Mouse (Mus musculus) thymus, postnatal 14 days (tissue): ENCODE data around the gene Mmd2.

Experiments used
- DNase-seq: peaks from one replicate; pipeline ENCODE4 v3.0.0; 2021

Mmd2 gene

GRCm38 (mm10) chr5:142604379-142604778 lies 4.2 kb downstream of the Mmd2 start:
- no peak for DNase-seq

GRCm38 (mm10) chr5:142597648-142598390 lies 10.8 kb downstream of the Mmd2 start:
- DNase-seq = no peak

GRCm38 (mm10) chr5:142596723-142597122 lies 11.9 kb downstream of the Mmd2 start:
- no peak for DNase-seq

- no peak for DNase-seq
These were observed 12.9 kb downstream of the Mmd2 start for GRCm38 (mm10) chr5:142595698-142596097.

GRCm38 (mm10) chr5:142590953-142591616 lies 17.5 kb downstream of the Mmd2 start:
- DNase-seq = no peak

GRCm38 (mm10) chr5:142583616-142584126 lies 24.9 kb downstream of the Mmd2 start:
- DNase-seq = no peak

- DNase-seq = peak; percentile 51
These were observed 27.1 kb downstream of the Mmd2 start for GRCm38 (mm10) chr5:142581517-142581916.

- DNase-seq = no peak
These were observed 30.4 kb downstream of the Mmd2 start for GRCm38 (mm10) chr5:142578192-142578591.

- DNase-seq = no peak
These were observed 31.8 kb downstream of the Mmd2 start for GRCm38 (mm10) chr5:142576832-142577231.

GRCm38 (mm10) chr5:142574323-142575057 lies 34.1 kb downstream of the Mmd2 start:
- DNase-seq = no peak

- DNase-seq = no peak
These were observed 44.0 kb downstream of the Mmd2 start for GRCm38 (mm10) chr5:142564606-142565005.

- no peak for DNase-seq
These were observed 48.3 kb downstream of the Mmd2 start for GRCm38 (mm10) chr5:142560261-142560660.

GRCm38 (mm10) chr5:142557397-142558067 lies 51.1 kb downstream of the Mmd2 start:
- peak; percentile 63 for DNase-seq

- no peak for DNase-seq
These were observed 51.9 kb downstream of the Mmd2 start for GRCm38 (mm10) chr5:142556721-142557120.

- DNase-seq = no peak
These were observed 52.7 kb downstream of the Mmd2 start for GRCm38 (mm10) chr5:142555866-142556265.

GRCm38 (mm10) chr5:142550706-142551652 lies 57.6 kb downstream of the Mmd2 start, which contains the start of gene Radil:
TSS of gene Radil (minus strand) at chr5:142551098.
- DNase-seq = peak; percentile 62

GRCm38 (mm10) chr5:142549961-142550705 lies 58.5 kb downstream of the Mmd2 start:
- no peak for DNase-seq

GRCm38 (mm10) chr5:142549441-142549840 lies 59.2 kb downstream of the Mmd2 start:
- no peak for DNase-seq

GRCm38 (mm10) chr5:142547066-142547465 lies 61.5 kb downstream of the Mmd2 start:
- DNase-seq = no peak

- DNase-seq = no peak
These were observed 62.3 kb downstream of the Mmd2 start for GRCm38 (mm10) chr5:142546344-142546743.
